Mouse (Mus musculus) midbrain, embryonic 15.5 days (tissue): ENCODE data around the gene Gm37240. TPM values are rescaled to one million over a fixed set of nuclear protein-coding genes. Genes with fewer than 3 reads are reported as not detected.

Source experiments
- ATAC-seq: fragments of 200-750 bp; cut with Nextera tagmentation; replicated peaks from 2 replicates; pipeline ENCODE4 v1.8.0; 2017; ENCODE audit warnings: moderate TSS enrichment
- H3K27ac ChIP-seq: fragments of 300-500 bp; sonication (generic); 2 replicates; pipeline ENCODE4 v1.5.1; 2015; ENCODE audit warnings: mild to moderate bottlenecking, inconsistent platforms
- H3K27me3 ChIP-seq: fragments of 300-500 bp; sonication (generic); replicated peaks from 2 replicates; pipeline ENCODE4 v1.6.1; 2015; ENCODE audit warnings: inconsistent platforms
- H3K36me3 ChIP-seq: fragments of 300-500 bp; sonication (generic); replicated peaks from 2 replicates; pipeline ENCODE4 v1.6.1; 2015; ENCODE audit warnings: inconsistent platforms
- H3K4me1 ChIP-seq: fragments of 300-500 bp; sonication (generic); 2 replicates; pipeline ENCODE4 v1.6.1; 2015; ENCODE audit warnings: inconsistent platforms
- H3K4me2 ChIP-seq: fragments of 300-500 bp; sonication (generic); 2 replicates; pipeline ENCODE4 v1.6.1; 2015; ENCODE audit warnings: inconsistent platforms, mild to moderate bottlenecking, moderate library complexity
- H3K4me3 ChIP-seq: fragments of 300-500 bp; sonication (generic); 2 replicates; pipeline ENCODE4 v1.5.1; 2015; ENCODE audit warnings: mild to moderate bottlenecking, inconsistent platforms
- H3K9ac ChIP-seq: fragments of 300-500 bp; sonication (generic); 2 replicates; pipeline ENCODE4 v1.6.1; 2015; ENCODE audit warnings: mild to moderate bottlenecking, inconsistent platforms
- H3K9me3 ChIP-seq: fragments of 300-500 bp; sonication (generic); 2 replicates; pipeline ENCODE4 v1.6.1; 2016; ENCODE audit warnings: inconsistent platforms
- WGBS: fragments of 180-500 bp; shearing (Covaris S2); methylation state at CpG from one replicate; pipeline ENCODE4 v1.1.7; 2015; ENCODE audit warnings: mixed read lengths; 5-methylcytosine and 5-hydroxymethylcytosine counted together
- polyA plus RNA-seq: library from polyadenylated mRNA; unstranded; fragments of >200 nt; fragmentation: Nextera tagmentation; extraction: Ambion mirVana; gene quantifications from 2 replicates; pipeline ENCODE4 v1.2.1, GENCODE M21; 2015

The Gm37240 gene
- polyA plus RNA-seq, 1 experiment from 2014 or later: 0.40 TPM

DNA sequence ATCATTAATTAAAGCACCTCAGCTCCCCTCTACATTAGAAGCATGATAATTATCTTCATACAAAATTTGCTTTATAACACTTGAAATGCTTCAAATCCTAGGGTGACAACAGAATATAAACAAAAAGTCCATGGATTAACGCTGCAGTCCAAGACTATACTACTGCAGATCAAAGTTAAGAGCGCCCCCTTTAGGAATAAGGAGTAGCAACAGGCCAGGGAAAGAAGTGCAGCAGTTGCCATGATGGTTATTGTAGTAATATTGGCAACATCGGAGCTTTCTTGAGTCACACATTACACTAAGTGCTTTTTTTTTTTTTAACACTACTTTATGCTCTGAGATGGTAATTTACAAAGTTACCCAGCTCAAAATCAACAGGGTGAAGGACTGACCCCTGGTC lies 113.9 kb downstream of the Gm37240 start:
- Histone ChIP-seq H3K9ac (no peak overlapping the region), H3K9me3 (no peaks in the 10 kb centered on the region), H3K36me3 (no peaks in the 10 kb centered on the region), H3K4me1 (no peaks in the 10 kb centered on the region), H3K4me3 (no peak overlapping the region), H3K27me3 (no peaks in the 10 kb centered on the region), H3K4me2 (no peak overlapping the region), H3K27ac (no peak overlapping the region)
- no peak for ATAC-seq
- WGBS: 47% methylated on average over 3 of the region's 3 CpGs

DNA sequence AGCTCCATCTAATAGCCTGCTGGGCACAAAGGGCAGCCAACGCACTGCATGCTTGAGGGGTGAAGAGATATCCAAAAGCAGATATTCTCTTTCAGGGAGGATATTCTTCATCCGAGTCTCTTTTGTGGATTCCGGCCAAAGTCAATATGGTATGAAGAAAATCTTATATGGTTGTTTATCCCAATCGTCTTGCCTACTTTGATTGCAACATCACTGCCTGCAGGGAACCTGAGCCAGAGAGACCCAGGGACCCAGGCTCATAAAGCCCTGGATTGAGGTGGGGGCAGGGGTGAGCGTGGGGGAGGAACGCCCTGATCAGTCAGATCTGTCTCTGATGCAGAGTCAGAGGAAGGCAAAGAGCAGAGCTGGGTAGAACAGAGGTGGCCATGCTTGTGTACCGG lies 122.4 kb downstream of the Gm37240 start:
- no peak overlapping the region for H3K4me3 ChIP-seq
- H3K36me3 ChIP-seq: no peaks in the 10 kb centered on the region
- no peaks in the 10 kb centered on the region for H3K9me3 ChIP-seq
- H3K9ac ChIP-seq: no peak overlapping the region
- 27% methylated on average over 7 of the region's 7 CpGs for WGBS
- no peak for ATAC-seq
- H3K27ac ChIP-seq: no peak overlapping the region
- peaks cover 9% of the 10 kb centered on the region for H3K4me1 ChIP-seq
- no peak overlapping the region for H3K4me2 ChIP-seq
- H3K27me3 ChIP-seq: no peaks in the 10 kb centered on the region

DNA sequence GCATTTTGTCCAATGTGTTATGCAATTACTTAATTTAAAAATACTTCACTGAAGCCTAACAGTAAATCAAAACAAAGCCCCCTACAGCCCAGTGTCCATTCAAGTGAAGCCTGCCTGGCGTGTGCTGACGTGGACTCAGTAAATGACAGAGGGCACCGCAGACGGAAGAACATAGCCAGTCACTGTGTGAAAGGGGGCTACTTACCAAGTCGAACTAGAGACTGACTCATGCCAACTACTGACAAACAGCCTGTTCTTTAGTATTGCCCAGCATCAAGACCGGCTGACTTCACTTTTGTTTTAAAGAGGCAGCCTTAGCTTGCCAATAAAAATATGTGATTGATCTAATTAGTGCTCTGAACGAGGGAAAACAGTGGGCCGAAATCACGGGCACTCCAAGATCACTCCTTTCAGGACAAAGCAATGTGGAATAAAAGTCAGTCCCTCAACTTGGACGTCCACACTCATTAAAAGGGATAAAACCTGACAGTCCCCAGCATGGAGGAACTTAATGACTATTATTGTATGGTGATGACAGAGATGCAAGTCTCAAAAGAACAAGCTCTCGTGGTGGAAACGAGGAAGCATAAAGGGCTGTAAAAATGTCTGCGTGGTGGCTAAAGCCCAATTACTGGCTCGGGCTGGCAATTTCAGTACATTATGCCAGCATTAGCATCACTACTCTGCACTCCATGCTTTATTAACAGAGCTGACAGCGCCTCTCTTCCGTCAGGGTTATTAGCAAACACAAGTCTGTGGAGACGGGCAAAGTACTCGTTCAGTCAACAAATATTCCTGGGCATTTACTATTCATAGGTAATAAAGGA lies 123.1 kb downstream of the Gm37240 start:
- no peaks in the 10 kb centered on the region for H3K9me3 ChIP-seq
- H3K4me3 ChIP-seq: no peak overlapping the region
- H3K9ac ChIP-seq: no peak overlapping the region
- WGBS: 33% methylated on average over 18 of the region's 18 CpGs
- ATAC-seq: peak; percentile 71; the same call in 1 of the 2 replicates
- no peak overlapping the region for H3K27ac ChIP-seq
- H3K4me2 ChIP-seq: 0 out of 2 replicates have a peak overlapping the region, but pooled peaks have one; percentile 13
- peaks cover 9% of the 10 kb centered on the region for H3K4me1 ChIP-seq
- H3K36me3 ChIP-seq: no peaks in the 10 kb centered on the region
- H3K27me3 ChIP-seq: no peaks in the 10 kb centered on the region

DNA sequence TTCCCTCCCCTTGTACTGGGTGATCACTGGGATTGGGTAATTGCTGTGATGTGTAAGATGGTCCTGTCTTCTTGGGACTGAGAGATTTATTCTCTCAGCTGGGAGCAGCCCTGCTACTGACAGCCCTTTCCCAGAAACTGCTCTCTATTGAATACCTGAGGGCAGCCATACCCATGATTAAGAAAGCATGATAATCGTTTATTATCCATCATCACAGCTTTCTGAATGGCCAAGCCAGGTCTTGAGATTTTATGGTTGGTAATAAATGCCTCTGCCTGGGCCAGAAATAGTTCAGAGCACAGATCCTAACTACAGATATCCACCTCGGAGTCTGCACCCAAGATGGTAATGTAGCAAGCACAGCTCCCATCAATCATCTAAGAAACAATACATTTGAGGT lies 129.4 kb downstream of the Gm37240 start:
- no peak overlapping the region for H3K4me3 ChIP-seq
- H3K4me2 ChIP-seq: no peak overlapping the region
- H3K27me3 ChIP-seq: no peaks in the 10 kb centered on the region
- no peaks in the 10 kb centered on the region for H3K9me3 ChIP-seq
- no peak overlapping the region for H3K9ac ChIP-seq
- H3K27ac ChIP-seq: no peak overlapping the region
- H3K4me1 ChIP-seq: no peaks in the 10 kb centered on the region
- WGBS: 80% methylated on average over 2 of the region's 2 CpGs
- H3K36me3 ChIP-seq: no peaks in the 10 kb centered on the region
- ATAC-seq: no peak

DNA sequence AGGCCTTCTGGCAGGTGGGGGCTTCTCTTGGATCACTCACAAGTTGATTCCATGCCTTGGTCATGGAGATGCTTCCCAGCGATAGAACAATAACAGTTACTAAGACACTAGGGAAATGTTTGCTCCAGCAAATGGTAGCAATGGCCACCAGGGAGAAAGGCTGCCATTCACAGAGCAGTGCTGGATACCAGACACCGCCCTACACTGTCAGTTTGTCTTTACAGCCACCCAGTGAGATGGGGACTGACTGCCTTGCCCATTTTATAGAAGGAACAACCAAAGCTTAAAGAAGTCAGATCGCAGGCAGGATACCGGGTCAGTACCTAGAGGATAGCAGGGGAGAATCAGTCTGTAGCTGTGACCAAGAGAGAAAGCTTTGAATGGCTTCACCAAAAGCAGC lies 129.9 kb downstream of the Gm37240 start:
- no peaks in the 10 kb centered on the region for H3K27me3 ChIP-seq
- no peak overlapping the region for H3K4me2 ChIP-seq
- H3K36me3 ChIP-seq: no peaks in the 10 kb centered on the region
- H3K27ac ChIP-seq: no peak overlapping the region
- H3K4me3 ChIP-seq: no peak overlapping the region
- whole genome bisulfite sequencing: 85% methylated on average over 4 of the region's 4 CpGs
- H3K9me3 ChIP-seq: no peaks in the 10 kb centered on the region
- no peak for ATAC-seq
- no peaks in the 10 kb centered on the region for H3K4me1 ChIP-seq
- no peak overlapping the region for H3K9ac ChIP-seq

DNA sequence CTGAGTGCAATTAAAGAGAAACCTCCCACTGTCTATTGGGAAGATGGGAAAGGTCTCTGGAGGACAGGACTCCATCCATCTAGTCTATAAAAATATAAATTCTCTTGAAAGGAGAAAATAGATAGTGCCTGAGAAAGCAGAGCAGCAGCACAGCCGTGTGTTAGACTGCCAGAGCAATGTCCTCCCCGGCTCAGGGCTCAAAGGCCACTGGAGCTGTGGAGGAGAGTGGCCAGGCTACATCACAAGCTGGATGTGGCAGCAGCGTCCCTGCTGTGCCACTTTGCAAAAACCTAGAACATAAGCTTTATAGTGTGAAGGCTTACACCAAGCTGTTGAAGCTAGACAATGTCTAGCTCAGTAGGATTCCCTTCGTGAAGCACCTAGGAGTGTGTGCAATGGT lies 138.0 kb downstream of the Gm37240 start:
- H3K27me3 ChIP-seq: no peaks in the 10 kb centered on the region
- H3K4me3 ChIP-seq: no peak overlapping the region
- H3K4me2 ChIP-seq: no peak overlapping the region
- no peaks in the 10 kb centered on the region for H3K9me3 ChIP-seq
- no peak overlapping the region for H3K27ac ChIP-seq
- H3K9ac ChIP-seq: no peak overlapping the region
- H3K36me3 ChIP-seq: no peaks in the 10 kb centered on the region
- ATAC-seq: no peak
- no peaks in the 10 kb centered on the region for H3K4me1 ChIP-seq
- 64% methylated on average over 4 of the region's 4 CpGs for WGBS

DNA sequence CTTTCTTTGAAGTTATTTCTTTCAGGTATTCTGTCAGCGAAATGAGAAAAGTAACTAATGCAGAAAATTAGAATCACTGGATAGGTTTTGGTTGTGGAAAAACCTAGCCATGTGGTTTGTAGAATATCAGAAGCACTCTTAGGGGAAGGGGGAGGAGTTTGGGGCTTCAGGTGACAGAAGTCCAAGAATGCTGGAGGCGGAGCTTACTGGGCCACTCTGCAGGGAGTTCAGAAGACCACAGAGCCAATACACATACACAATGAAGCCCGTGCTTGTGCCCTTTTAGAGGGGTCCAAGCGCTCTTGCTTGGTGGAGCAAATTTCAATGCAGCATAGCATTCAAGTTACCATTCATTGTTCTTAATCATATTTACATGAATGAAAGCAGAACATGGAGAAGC lies 138.5 kb downstream of the Gm37240 start:
- H3K4me2 ChIP-seq: no peak overlapping the region
- H3K9ac ChIP-seq: no peak overlapping the region
- WGBS: 33% methylated on average over 4 of the region's 4 CpGs
- H3K4me3 ChIP-seq: no peak overlapping the region
- ATAC-seq: no peak
- H3K27ac ChIP-seq: no peak overlapping the region
- no peaks in the 10 kb centered on the region for H3K27me3 ChIP-seq
- H3K4me1 ChIP-seq: no peaks in the 10 kb centered on the region
- H3K36me3 ChIP-seq: no peaks in the 10 kb centered on the region
- H3K9me3 ChIP-seq: no peaks in the 10 kb centered on the region

DNA sequence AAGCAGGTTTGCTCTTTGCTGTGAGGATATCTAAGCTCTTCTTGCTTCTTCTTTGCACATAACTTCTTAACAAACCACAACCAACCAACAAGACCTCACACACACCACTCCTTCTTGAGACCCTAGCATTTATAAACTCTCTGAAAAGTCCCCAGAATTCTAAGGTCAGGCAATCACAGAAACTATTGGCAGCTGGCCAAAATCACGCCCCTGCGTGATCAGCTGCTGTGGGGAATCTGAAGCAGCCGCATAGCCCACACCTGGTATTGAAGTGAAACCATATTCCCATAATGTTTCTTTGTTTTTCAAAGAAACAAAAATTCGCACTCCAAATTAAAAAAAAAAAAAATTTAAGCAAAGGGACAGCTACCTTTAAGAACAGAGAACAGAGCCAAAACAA lies 141.2 kb downstream of the Gm37240 start:
- no peak overlapping the region for H3K9ac ChIP-seq
- H3K27ac ChIP-seq: no peak overlapping the region
- H3K27me3 ChIP-seq: no peaks in the 10 kb centered on the region
- no peaks in the 10 kb centered on the region for H3K36me3 ChIP-seq
- ATAC-seq: no peak
- H3K9me3 ChIP-seq: no peaks in the 10 kb centered on the region
- H3K4me3 ChIP-seq: no peak overlapping the region
- 70% methylated on average over 4 of the region's 4 CpGs for WGBS
- no peaks in the 10 kb centered on the region for H3K4me1 ChIP-seq
- H3K4me2 ChIP-seq: no peak overlapping the region

DNA sequence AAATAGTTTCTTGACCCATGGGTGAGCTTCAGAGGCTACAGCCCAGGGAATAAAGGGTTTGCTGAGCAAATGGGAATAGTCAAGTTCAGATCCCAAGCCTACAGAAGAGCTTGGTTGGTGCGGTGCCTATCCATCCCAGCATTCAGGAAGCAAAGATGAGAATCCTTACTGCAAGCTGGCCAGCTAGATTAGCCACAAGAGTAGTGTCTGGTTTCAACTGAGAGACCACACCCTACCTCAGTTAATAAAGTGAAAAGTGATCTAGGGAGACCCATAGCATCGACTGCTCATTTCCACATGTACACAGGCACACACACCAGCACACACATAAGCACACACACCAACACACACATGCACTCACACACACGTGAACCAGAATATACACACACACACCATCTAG lies 145.6 kb downstream of the Gm37240 start:
- H3K36me3 ChIP-seq: no peaks in the 10 kb centered on the region
- H3K27ac ChIP-seq: no peak overlapping the region
- no peak for ATAC-seq
- H3K9ac ChIP-seq: no peak overlapping the region
- no peaks in the 10 kb centered on the region for H3K4me1 ChIP-seq
- 87% methylated on average over 3 of the region's 3 CpGs for WGBS
- no peaks in the 10 kb centered on the region for H3K9me3 ChIP-seq
- no peak overlapping the region for H3K4me2 ChIP-seq
- H3K27me3 ChIP-seq: no peaks in the 10 kb centered on the region
- H3K4me3 ChIP-seq: no peak overlapping the region

DNA sequence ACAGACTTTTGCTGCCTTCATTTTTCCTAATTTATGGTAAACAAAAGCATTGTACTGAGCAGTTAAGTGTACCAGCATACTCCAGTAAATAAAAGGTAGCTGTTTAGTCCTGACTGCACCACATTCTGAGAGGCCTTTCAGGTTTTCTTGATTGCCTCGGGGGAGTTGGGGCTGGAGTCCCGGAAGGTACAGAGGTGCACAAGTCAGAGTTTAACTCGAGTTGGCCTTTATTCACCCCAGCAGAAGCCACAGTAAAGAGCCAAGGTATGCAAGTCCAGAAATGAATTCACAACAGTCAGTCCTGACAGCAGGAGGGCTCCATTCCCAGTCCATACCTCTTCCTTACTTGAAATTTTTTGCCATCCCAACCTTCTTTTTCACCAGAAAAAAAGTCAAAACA lies 148.7 kb downstream of the Gm37240 start:
- Histone ChIP-seq H3K9me3 (no peaks in the 10 kb centered on the region), H3K36me3 (no peaks in the 10 kb centered on the region), H3K9ac (no peak overlapping the region), H3K4me1 (no peaks in the 10 kb centered on the region), H3K4me3 (no peak overlapping the region), H3K27me3 (no peaks in the 10 kb centered on the region), H3K27ac (no peak overlapping the region), H3K4me2 (no peak overlapping the region)
- no peak for ATAC-seq
- 83% methylated on average over 3 of the region's 3 CpGs for WGBS

DNA sequence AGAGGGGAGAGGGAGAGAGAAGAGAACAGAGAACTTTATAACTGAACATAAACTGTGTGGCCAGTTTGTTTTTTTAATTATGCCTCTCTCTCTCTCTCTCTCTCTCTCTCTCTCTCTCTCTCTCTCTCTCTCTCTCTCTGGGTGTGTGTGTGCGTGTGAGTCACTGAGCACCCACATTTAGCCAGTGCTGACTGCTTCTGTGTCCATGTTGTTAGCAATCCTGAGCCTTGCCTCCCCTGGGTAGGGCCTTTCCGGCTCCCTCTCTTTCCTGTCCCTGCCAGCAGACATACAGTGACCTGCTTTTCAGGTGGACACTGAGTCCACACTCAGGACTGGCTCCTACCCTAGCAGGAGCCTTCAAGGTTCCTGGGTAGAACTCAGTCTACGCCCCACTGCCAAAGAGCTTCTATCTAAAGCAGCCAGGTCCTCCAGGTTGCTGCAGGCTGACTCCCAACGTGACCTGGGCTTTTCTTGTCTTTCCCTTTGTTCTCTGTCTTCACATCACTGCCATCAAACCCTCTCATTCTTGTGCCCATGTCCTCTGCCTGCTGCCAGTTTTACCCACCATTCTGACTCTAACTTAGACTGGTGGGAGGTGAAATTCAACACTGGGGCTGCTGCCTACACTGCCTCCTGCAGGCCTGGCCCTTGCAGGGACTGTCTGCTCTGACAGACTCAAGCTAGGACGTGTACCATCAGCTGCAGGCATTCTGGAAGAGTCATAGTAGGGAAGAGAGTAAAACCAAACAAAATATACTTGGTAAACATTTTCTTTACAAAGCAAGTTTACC lies 153.2 kb downstream of the Gm37240 start:
- Histone ChIP-seq H3K9me3 (no peaks in the 10 kb centered on the region), H3K4me2 (no peak overlapping the region), H3K4me3 (no peak overlapping the region), H3K36me3 (no peaks in the 10 kb centered on the region), H3K27ac (no peak overlapping the region), H3K4me1 (no peaks in the 10 kb centered on the region), H3K9ac (no peak overlapping the region), H3K27me3 (no peaks in the 10 kb centered on the region)
- 80% methylated on average over 5 of the region's 5 CpGs for WGBS
- no peak for ATAC-seq

DNA sequence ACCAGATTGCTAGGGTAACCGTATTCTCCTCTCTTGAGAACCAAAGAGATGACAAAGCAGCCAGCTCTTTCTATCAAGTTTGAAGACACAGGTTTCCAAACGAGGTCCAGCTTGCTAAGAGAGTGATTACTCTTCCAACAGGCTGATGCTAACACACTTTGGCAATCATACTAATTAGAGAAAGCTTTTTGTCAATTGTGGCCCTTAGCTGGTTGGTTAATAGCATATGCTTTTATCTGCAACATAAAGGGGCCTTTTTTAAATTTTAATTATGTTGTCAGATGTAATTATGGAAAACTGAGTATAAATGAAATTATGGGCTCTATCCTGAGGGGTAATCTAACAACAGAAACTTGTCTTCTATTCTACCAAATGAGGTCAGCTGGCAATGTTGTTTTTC lies 160.1 kb downstream of the Gm37240 start:
- H3K9me3 ChIP-seq: no peaks in the 10 kb centered on the region
- H3K4me2 ChIP-seq: no peak overlapping the region
- H3K36me3 ChIP-seq: no peaks in the 10 kb centered on the region
- H3K4me1 ChIP-seq: no peaks in the 10 kb centered on the region
- WGBS: 45% methylated on average over 2 of the region's 2 CpGs
- no peak overlapping the region for H3K9ac ChIP-seq
- no peak overlapping the region for H3K4me3 ChIP-seq
- H3K27me3 ChIP-seq: no peaks in the 10 kb centered on the region
- H3K27ac ChIP-seq: no peak overlapping the region
- no peak for ATAC-seq

DNA sequence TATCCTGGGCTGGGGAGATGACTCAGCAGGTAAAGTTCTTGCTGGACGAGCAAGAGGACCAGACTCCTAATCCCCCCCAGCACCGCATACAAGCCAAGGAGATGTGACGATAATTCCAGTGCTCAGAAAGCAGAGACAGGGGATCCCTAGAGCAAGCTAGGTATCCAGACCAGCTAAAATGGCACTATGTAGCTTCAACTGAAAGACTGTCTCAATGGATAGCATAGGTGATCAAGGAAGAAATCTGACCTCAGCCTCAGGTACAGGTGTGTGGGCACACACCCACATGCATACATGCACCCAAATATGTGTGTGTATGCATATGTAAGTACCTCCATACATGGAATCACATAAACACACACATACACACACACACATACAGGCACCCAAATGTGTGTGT lies 161.3 kb downstream of the Gm37240 start:
- no peak overlapping the region for H3K9ac ChIP-seq
- H3K27me3 ChIP-seq: no peaks in the 10 kb centered on the region
- no peaks in the 10 kb centered on the region for H3K4me1 ChIP-seq
- ATAC-seq: no peak
- WGBS: 76% methylated on average over 3 of the region's 3 CpGs
- no peak overlapping the region for H3K27ac ChIP-seq
- H3K4me2 ChIP-seq: no peak overlapping the region
- no peak overlapping the region for H3K4me3 ChIP-seq
- no peaks in the 10 kb centered on the region for H3K36me3 ChIP-seq
- no peaks in the 10 kb centered on the region for H3K9me3 ChIP-seq
